Mouse (Mus musculus) midbrain, embryonic 14.5 days (tissue): ENCODE results near the gene Hist2h2aa1. TPM values are rescaled to one million over a fixed set of nuclear protein-coding genes. Genes with fewer than 3 reads are reported as not detected.
"Not testable (repeated sequence)": the region's sequence is repeated elsewhere in the genome, so short reads cannot be mapped to it uniquely, and the experiment has no call there.

Experiments
- ATAC-seq: fragments of 200-750 bp; cut with Nextera tagmentation; 2 replicates; pipeline ENCODE4 v1.8.0; 2017; ENCODE audit warnings: moderate number of reproducible peaks, moderate library complexity; ENCODE audit not compliant: low FRiP score, low TSS enrichment
- DNase-seq: peaks from one replicate; pipeline ENCODE4 v3.0.0-alpha.2; 2015
- H3K27ac ChIP-seq: fragments of 300-500 bp; sonication (generic); replicated peaks from 2 replicates; pipeline ENCODE4 v1.5.1; 2014; ENCODE audit warnings: mild to moderate bottlenecking, low read depth, low read length, moderate library complexity
- H3K27me3 ChIP-seq: fragments of 300-500 bp; sonication (generic); 2 replicates; pipeline ENCODE4 v1.6.1; 2014; ENCODE audit warnings: low read length, control low read depth, mixed read lengths; ENCODE audit not compliant: control insufficient read depth, insufficient read depth
- H3K36me3 ChIP-seq: fragments of 300-500 bp; sonication (generic); 2 replicates; pipeline ENCODE4 v1.6.1; 2014; ENCODE audit warnings: low read length, control low read depth; ENCODE audit not compliant: control insufficient read depth, insufficient read depth
- H3K4me1 ChIP-seq: fragments of 300-500 bp; sonication (generic); 2 replicates; pipeline ENCODE4 v1.6.1; 2014; ENCODE audit warnings: mild to moderate bottlenecking, antibody characterized with exemption, low read length, control low read depth; ENCODE audit not compliant: control insufficient read depth, insufficient read depth
- H3K4me2 ChIP-seq: fragments of 300-500 bp; sonication (generic); 2 replicates; pipeline ENCODE4 v1.6.1; 2014; ENCODE audit warnings: mild to moderate bottlenecking, low read length, moderate library complexity
- H3K4me3 ChIP-seq: fragments of 300-500 bp; sonication (generic); replicated peaks from 2 replicates; pipeline ENCODE4 v1.5.1; 2014; ENCODE audit warnings: low read depth, low read length
- H3K9ac ChIP-seq: fragments of 300-500 bp; sonication (generic); replicated peaks from 2 replicates; pipeline ENCODE4 v1.6.1; 2014; ENCODE audit warnings: mild to moderate bottlenecking, low read length, moderate library complexity
- H3K9me3 ChIP-seq: fragments of 300-500 bp; sonication (generic); 2 replicates; pipeline ENCODE4 v1.6.1; 2016; ENCODE audit warnings: low read length, control low read depth, mixed read lengths; ENCODE audit not compliant: control insufficient read depth
- WGBS: fragments of 180-500 bp; shearing (Covaris S2); extraction: QIAGEN DNeasy Blood & Tissue Kit; methylation state at CpG from one replicate; pipeline ENCODE4 v1.1.7; 2014; 5-methylcytosine and 5-hydroxymethylcytosine counted together
- polyA plus RNA-seq: library from polyadenylated mRNA; unstranded; fragments of >200 nt; fragmentation: Nextera tagmentation; extraction: Ambion mirVana; gene quantifications from 2 replicates; pipeline ENCODE4 v1.2.1, GENCODE M21; 2014

The Hist2h2aa1 gene
- polyA plus RNA-seq, result 24.7 and 32.0 TPM in 2 replicates

GRCm38 (mm10) chr3:96245003-96245886 is at the start of gene Hist2h2aa1:
Gene Hist2h2aa1 (plus strand): TSS chr3:96245497.
- H3K27ac ChIP-seq, result peak within 1 kb of the TSS; percentile 94
- peaks cover 22% of the 10 kb centered on the region; the same call in 1 of the 2 replicates for H3K4me1 ChIP-seq
- peak within 1 kb of the TSS; percentile 72 for H3K9ac ChIP-seq
- not testable (repeated sequence) for H3K36me3 ChIP-seq, H3K27me3 ChIP-seq, H3K9me3 ChIP-seq
- H3K4me3 ChIP-seq, result peak within 1 kb of the TSS; percentile 44
- peak; percentile 76 for DNase-seq
- peak within 1 kb of the TSS; percentile 72 for H3K4me2 ChIP-seq
- peak; percentile 89 for ATAC-seq
- under 1% methylated on average over 27 of the region's 88 CpGs for WGBS

GRCm38 (mm10) chr3:96195616-96196313 is 49.5 kb upstream of the Hist2h2aa1 start:
- ATAC-seq, result no peak
- H3K4me3 ChIP-seq, result peak overlapping the region; percentile 60; the same call in 1 of the 2 replicates
- H3K27ac ChIP-seq, result no peak overlapping the region
- H3K27me3 ChIP-seq, result no peaks in the 10 kb centered on the region
- peak overlapping the region; percentile 98 for H3K4me2 ChIP-seq
- no peak overlapping the region for H3K9ac ChIP-seq
- H3K9me3 ChIP-seq, result no peaks in the 10 kb centered on the region
- WGBS, result 96% methylated on average over 11 of the region's 11 CpGs
- H3K4me1 ChIP-seq, result peaks cover 15% of the 10 kb centered on the region
- peaks cover 42% of the 10 kb centered on the region for H3K36me3 ChIP-seq
- no peak for DNase-seq

- no peaks in the 10 kb centered on the region for H3K27me3 ChIP-seq
- ATAC-seq (peak; percentile 7; the same call in 1 of the 2 replicates), DNase-seq (no peak)
- H3K36me3 ChIP-seq, result peaks cover 35% of the 10 kb centered on the region
- H3K9ac ChIP-seq, result peak overlapping the region; percentile 91
- peak overlapping the region; percentile 98 for H3K27ac ChIP-seq
- peak overlapping the region; percentile 98 for H3K4me2 ChIP-seq
- WGBS, result 20% methylated on average over 27 of the region's 27 CpGs
- H3K4me3 ChIP-seq, result peak overlapping the region; percentile 60
- H3K9me3 ChIP-seq, result no peaks in the 10 kb centered on the region
- H3K4me1 ChIP-seq, result peaks cover 15% of the 10 kb centered on the region
These were observed 48.7 kb upstream of the Hist2h2aa1 start for GRCm38 (mm10) chr3:96196437-96197128.

GRCm38 (mm10) chr3:96197129-96197749 is 48.1 kb upstream of the Hist2h2aa1 start:
- Histone ChIP-seq H3K36me3 (peaks cover 29% of the 10 kb centered on the region), H3K9me3 (no peaks in the 10 kb centered on the region), H3K4me3 (peak overlapping the region; percentile 60), H3K4me1 (peaks cover 15% of the 10 kb centered on the region), H3K4me2 (peak overlapping the region; percentile 98), H3K27ac (peak overlapping the region; percentile 98), H3K9ac (peak overlapping the region; percentile 91), H3K27me3 (no peaks in the 10 kb centered on the region)
- peak; percentile 96 for DNase-seq
- ATAC-seq, result peak; percentile 94
- WGBS, result under 1% methylated on average over 50 of the region's 50 CpGs

- H3K4me3 ChIP-seq, result peak overlapping the region; percentile 60
- H3K27me3 ChIP-seq, result no peaks in the 10 kb centered on the region
- DNase-seq, result peak; percentile 50
- H3K4me2 ChIP-seq, result peak overlapping the region; percentile 98
- H3K9ac ChIP-seq, result peak overlapping the region; percentile 28; the same call in 1 of the 2 replicates
- no peak for ATAC-seq
- peaks cover 20% of the 10 kb centered on the region for H3K36me3 ChIP-seq
- WGBS, result 2% methylated on average over 6 of the region's 6 CpGs
- no peaks in the 10 kb centered on the region for H3K9me3 ChIP-seq
- peaks cover 15% of the 10 kb centered on the region for H3K4me1 ChIP-seq
- 0 out of 2 replicates have a peak overlapping the region, but pooled peaks have one; percentile 22 for H3K27ac ChIP-seq
These were observed 47.1 kb upstream of the Hist2h2aa1 start for GRCm38 (mm10) chr3:96198181-96198580.

GRCm38 (mm10) chr3:96198601-96199251 is 46.6 kb upstream of the Hist2h2aa1 start:
- not testable (repeated sequence) for DNase-seq, ATAC-seq, H3K27me3 ChIP-seq, H3K9me3 ChIP-seq, H3K9ac ChIP-seq, H3K4me3 ChIP-seq, H3K27ac ChIP-seq
- WGBS, result 27% methylated on average over 7 of the region's 8 CpGs
- peaks cover 15% of the 10 kb centered on the region for H3K36me3 ChIP-seq
- peak overlapping the region; percentile 98 for H3K4me2 ChIP-seq
- H3K4me1 ChIP-seq, result peaks cover 15% of the 10 kb centered on the region

GRCm38 (mm10) chr3:96199731-96200130 is 45.6 kb upstream of the Hist2h2aa1 start:
- Histone ChIP-seq H3K4me2 (no peak overlapping the region), H3K4me3 (no peak overlapping the region), H3K36me3 (peaks cover 5% of the 10 kb centered on the region; the same call in 1 of the 2 replicates), H3K4me1 (peaks cover 15% of the 10 kb centered on the region), H3K9me3 (no peaks in the 10 kb centered on the region), H3K9ac (no peak overlapping the region), H3K27ac (no peak overlapping the region), H3K27me3 (no peaks in the 10 kb centered on the region)
- no peak for DNase-seq
- WGBS, result 86% methylated on average over 2 of the region's 2 CpGs
- no peak for ATAC-seq
